Mouse (Mus musculus) cortical plate, adult 2 months (tissue): ENCODE measurements around the gene Dnm1.

Source experiments
- CTCF ChIP-seq: fragments of 200-500 bp; IDR thresholded peaks from 2 replicates; pipeline ENCODE4 v1.5.1; 2011; ENCODE audit warnings: mild to moderate bottlenecking, control low read depth, low read length; ENCODE audit not compliant: insufficient read depth; ENCODE audit errors: extremely low read depth
- POLR2A ChIP-seq: fragments of 200-500 bp; IDR thresholded peaks from 2 replicates; pipeline ENCODE4 v1.6.1; 2011; ENCODE audit warnings: mild to moderate bottlenecking, low read length, control low read depth; ENCODE audit not compliant: insufficient read depth; ENCODE audit errors: extremely low read depth

DNA sequence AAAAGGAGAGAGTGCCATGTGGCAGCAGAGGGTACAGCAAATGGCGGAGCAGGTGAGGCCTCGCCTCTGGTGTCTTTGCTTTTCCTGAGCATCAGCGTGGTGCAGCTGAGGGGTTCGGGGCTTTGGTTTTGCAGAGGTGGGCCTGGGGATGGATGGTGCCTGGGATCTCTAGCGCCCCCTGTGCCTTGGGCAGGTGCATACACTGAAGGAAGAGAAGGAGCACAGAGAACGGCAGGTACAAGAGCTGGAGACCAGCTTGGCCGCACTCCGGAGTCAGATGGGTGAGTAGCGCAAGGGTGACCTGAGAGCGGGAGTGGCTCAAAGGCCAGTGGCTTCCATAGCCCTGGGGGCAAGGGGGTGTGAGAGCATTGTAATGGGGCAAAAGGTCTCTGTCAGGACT lies 50.2 kb downstream of the Dnm1 start:
- 0 out of 2 replicates have a peak, but pooled peaks have one; percentile 17 for TF ChIP-seq CTCF
- no peak for TF ChIP-seq POLR2A
